Mouse (Mus musculus): ENCODE data around the gene Cstb.

The Cstb gene

GRCm38 (mm10) chr10:78462945-78463768 is 37.7 kb downstream of the Cstb start:
- DNase-seq, result no peak

- peak in 1 of 2 experiments; percentile 45 for DNase-seq
These were observed 38.3 kb downstream of the Cstb start for GRCm38 (mm10) chr10:78463769-78464167.

- no peak for DNase-seq
These were observed 38.8 kb downstream of the Cstb start for GRCm38 (mm10) chr10:78464201-78464791.

- DNase-seq, result peak; percentile 95 to 98
These were observed 39.3 kb downstream of the Cstb start, which contains the start of gene Pdxk for GRCm38 (mm10) chr10:78464792-78465207. Pdxk (minus strand) TSS chr10:78464975.

- no peak for DNase-seq
These were observed 40.0 kb downstream of the Cstb start for GRCm38 (mm10) chr10:78465472-78465871.

GRCm38 (mm10) chr10:78466647-78467046 is 41.2 kb downstream of the Cstb start:
- DNase-seq, result no peak

- DNase-seq, result peak in 1 of 2 experiments; percentile 50
These were observed 42.4 kb downstream of the Cstb start for GRCm38 (mm10) chr10:78467761-78468310.

GRCm38 (mm10) chr10:78470582-78471313 is 45.3 kb downstream of the Cstb start:
- DNase-seq, result no peak

- DNase-seq, result no peak
These were observed 46.6 kb downstream of the Cstb start for GRCm38 (mm10) chr10:78472046-78472445.

GRCm38 (mm10) chr10:78473434-78473833 is 48.0 kb downstream of the Cstb start:
- no peak for DNase-seq

GRCm38 (mm10) chr10:78474759-78475158 is 49.3 kb downstream of the Cstb start:
- DNase-seq, result no peak

GRCm38 (mm10) chr10:78476821-78477220 is 51.4 kb downstream of the Cstb start:
- no peak for DNase-seq
